Comparison of ENCODE assay signal across 13 mouse cellular contexts in genomic region chr6:28743586-28743985, GRCm38 (mm10).
A peak's percentile ranks its signal among the peaks of the same experiment; 100 is the strongest.
DNase-seq lines count a peak whose midpoint lies in the region; ATAC-seq and TF ChIP-seq lines count a peak whose summit lies in the region.
"Had no signal": no experiment of that assay in that cellular context is flagged by ENCODE, and none has a peak within 500 bp of the region (broad histone marks: within the 10 kb centered on the region; RNA-seq: fewer than 3 reads in every experiment).

No protein-coding gene starts in this region.

- peak overlapping the region; percentile 43; the same call in 1 of the 2 replicates for H3K27ac ChIP-seq in heart, embryonic 15.5 days
- H3K27ac ChIP-seq in lung, embryonic 14.5 days (ENCODE audit: low read depth), result no peak overlapping the region
- H3K27ac ChIP-seq in thymus, adult 2 months (ENCODE audit: control insufficient read depth, insufficient read depth, low read length), result no peak overlapping the region
- H3K27ac ChIP-seq: midbrain, embryonic 12.5 days had no signal

- no peak overlapping the region for H3K9ac ChIP-seq in heart, embryonic 15.5 days
- H3K9ac ChIP-seq in lung, embryonic 14.5 days, result no peak overlapping the region
- H3K9ac ChIP-seq: midbrain, embryonic 12.5 days had no signal

- no peak for TF ChIP-seq POLR2A in thymus, adult 2 months (IDR thresholded peaks at IDR 0.05; ENCODE audit: control insufficient read depth, extremely low read depth, insufficient read depth, low read length, poor library complexity)

- no peak overlapping the region for H3K4me2 ChIP-seq in heart, embryonic 15.5 days
- no peak overlapping the region for H3K4me2 ChIP-seq in lung, embryonic 14.5 days
- H3K4me2 ChIP-seq: midbrain, embryonic 12.5 days had no signal

- no peak for DNase-seq in heart, adult 9 months (ENCODE audit: low spot score in 2 of 2)
- peak; percentile 71 for DNase-seq in lung, embryonic 14.5 days
- DNase-seq in lung, postnatal 4 days, result no peak
- peak; percentile 27 for DNase-seq in NIH3T3 (ENCODE audit: low read depth)
- peak; percentile 60 for DNase-seq in brain, adult 2 months (ENCODE audit: low read depth, low spot score)
- no peak for DNase-seq in embryo, embryonic 9.5 days (ENCODE audit: extremely low spot score)
- DNase-seq in thymus, adult 2 months, result no peak
- DNase-seq: adrenal gland, adult 8-10 months; lung, adult 18-20 months; right cerebral cortex, postnatal 14 days had no signal

- H3K4me1 ChIP-seq in heart, embryonic 15.5 days (replicated peaks), result peaks cover 9% of the 10 kb centered on the region
- H3K4me1 ChIP-seq in lung, embryonic 14.5 days (ENCODE audit: insufficient read depth), result no peaks in the 10 kb centered on the region
- no peaks in the 10 kb centered on the region for H3K4me1 ChIP-seq in thymus, adult 2 months (replicated peaks; ENCODE audit: control insufficient read depth, insufficient read depth, low read length)

- no peaks in the 10 kb centered on the region for H3K27me3 ChIP-seq in heart, embryonic 15.5 days
- no peaks in the 10 kb centered on the region for H3K27me3 ChIP-seq in lung, embryonic 14.5 days (ENCODE audit: insufficient read depth, low read length)
- H3K27me3 ChIP-seq in thymus, adult 2 months (ENCODE audit: control insufficient read depth, insufficient read depth, low read length), result no peaks in the 10 kb centered on the region
- H3K27me3 ChIP-seq: midbrain, embryonic 12.5 days had no signal

- H3K4me3 ChIP-seq in heart, embryonic 15.5 days, result no peak overlapping the region
- H3K4me3 ChIP-seq in lung, embryonic 14.5 days (ENCODE audit: low read depth, low read length), result no peak overlapping the region
- no peak overlapping the region for H3K4me3 ChIP-seq in thymus, adult 2 months (ENCODE audit: control insufficient read depth, insufficient read depth, low read length)
- H3K4me3 ChIP-seq: midbrain, embryonic 12.5 days had no signal

- no peaks in the 10 kb centered on the region for H3K36me3 ChIP-seq in heart, embryonic 15.5 days
- H3K36me3 ChIP-seq in lung, embryonic 14.5 days (ENCODE audit: insufficient read depth), result peaks cover 15% of the 10 kb centered on the region; the same call in 1 of the 2 replicates
- 0 out of 2 replicates have a peak, but pooled peaks cover 4% of the 10 kb centered on the region for H3K36me3 ChIP-seq in thymus, adult 2 months (ENCODE audit: control insufficient read depth, insufficient read depth, low read length)
- H3K36me3 ChIP-seq: midbrain, embryonic 12.5 days had no signal

- no peak for TF ChIP-seq CTCF in lung, embryonic 14.5 days (IDR thresholded peaks at IDR 0.05; ENCODE audit: low read depth)
- no peak for TF ChIP-seq CTCF in thymus, adult 2 months (IDR thresholded peaks at IDR 0.05; ENCODE audit: borderline replicate concordance, control insufficient read depth, extremely low read depth, insufficient read depth, low read length, poor library complexity)

- no peaks in the 10 kb centered on the region for H3K9me3 ChIP-seq in heart, embryonic 15.5 days (replicated peaks)
- no peaks in the 10 kb centered on the region for H3K9me3 ChIP-seq in lung, embryonic 14.5 days (ENCODE audit: low read depth, low read length)
- H3K9me3 ChIP-seq: midbrain, embryonic 12.5 days had no signal

- 8% methylated on average over 1 of the region's 1 CpGs for WGBS in heart, embryonic 15.5 days
- 26% methylated on average over 1 of the region's 1 CpGs for WGBS in lung, embryonic 14.5 days
- WGBS in thymus, adult 2 months, result 92% methylated on average over 1 of the region's 1 CpGs

- ATAC-seq in heart, embryonic 15.5 days (replicated peaks; ENCODE audit: insufficient number of reproducible peaks, insufficient read depth, low FRiP score, low read depth), result no peak
- no peak for ATAC-seq in lung, embryonic 14.5 days (ENCODE audit: insufficient read depth)
- ATAC-seq: intestine, postnatal 0 days had no signal

Comparison
In these comparisons a context has a peak if more than half of its experiments do, and no peak if none do; other contexts are left out.
1. DNase-seq: peak in lung, embryonic 14.5 days (single experiment), NIH3T3 (single experiment) and brain, adult 2 months (single experiment); none in heart, adult 9 months (0 of 2), lung, postnatal 4 days (0 of 2), embryo, embryonic 9.5 days (single experiment) and thymus, adult 2 months (single experiment).